Mouse (Mus musculus) kidney, embryonic 14.5 days (tissue): ENCODE results near the gene Rfpl4b. TPM values are rescaled to one million over a fixed set of nuclear protein-coding genes. Genes with fewer than 3 reads are reported as not detected.

ENCODE experiments used
- ATAC-seq: fragments of 200-750 bp; cut with Nextera tagmentation; 2 replicates; pipeline ENCODE4 v1.8.0; 2017; ENCODE audit warnings: moderate number of reproducible peaks, mild to moderate bottlenecking, moderate TSS enrichment, moderate library complexity; ENCODE audit not compliant: low FRiP score, low TSS enrichment
- H3K27ac ChIP-seq: fragments of 300-500 bp; sonication (generic); 2 replicates; pipeline ENCODE4 v1.5.1; 2014; ENCODE audit warnings: low read depth, mild to moderate bottlenecking, low read length, moderate library complexity, mixed read lengths
- H3K27me3 ChIP-seq: fragments of 300-500 bp; sonication (generic); 2 replicates; pipeline ENCODE4 v1.6.1; 2014; ENCODE audit warnings: mild to moderate bottlenecking, low read length; ENCODE audit not compliant: control insufficient read depth, insufficient read depth
- H3K36me3 ChIP-seq: fragments of 300-500 bp; sonication (generic); 2 replicates; pipeline ENCODE4 v1.6.1; 2014; ENCODE audit warnings: low read length, mixed read lengths; ENCODE audit not compliant: control insufficient read depth, insufficient read depth
- H3K4me1 ChIP-seq: fragments of 300-500 bp; sonication (generic); 2 replicates; pipeline ENCODE4 v1.6.1; 2014; ENCODE audit warnings: low read length, mixed read lengths; ENCODE audit not compliant: control insufficient read depth, insufficient read depth
- H3K4me2 ChIP-seq: fragments of 300-500 bp; sonication (generic); replicated peaks from 2 replicates; pipeline ENCODE4 v1.6.1; 2014; ENCODE audit warnings: low read depth, mild to moderate bottlenecking, low read length
- H3K4me3 ChIP-seq: fragments of 300-500 bp; sonication (generic); 2 replicates; pipeline ENCODE4 v1.5.1; 2014; ENCODE audit warnings: mild to moderate bottlenecking, low read length
- H3K9ac ChIP-seq: fragments of 300-500 bp; sonication (generic); 2 replicates; pipeline ENCODE4 v1.6.1; 2014; ENCODE audit warnings: low read depth, mild to moderate bottlenecking, low read length, moderate library complexity
- H3K9me3 ChIP-seq: fragments of 300-500 bp; sonication (generic); 2 replicates; pipeline ENCODE4 v1.6.1; 2016; ENCODE audit warnings: low read length; ENCODE audit not compliant: control insufficient read depth
- WGBS: fragments of 180-500 bp; shearing (Covaris S2); extraction: QIAGEN DNeasy Blood & Tissue Kit; methylation state at CpG from one replicate; pipeline ENCODE4 v1.1.7; 2014; 5-methylcytosine and 5-hydroxymethylcytosine counted together
- polyA plus RNA-seq: library from polyadenylated mRNA; unstranded; fragments of >200 nt; fragmentation: Nextera tagmentation; extraction: Ambion mirVana; gene quantifications from 2 replicates; pipeline ENCODE4 v1.2.1, GENCODE M21; 2014

Rfpl4b gene
- polyA plus RNA-seq, 1 experiment from 2014 or later: not detected

DNA sequence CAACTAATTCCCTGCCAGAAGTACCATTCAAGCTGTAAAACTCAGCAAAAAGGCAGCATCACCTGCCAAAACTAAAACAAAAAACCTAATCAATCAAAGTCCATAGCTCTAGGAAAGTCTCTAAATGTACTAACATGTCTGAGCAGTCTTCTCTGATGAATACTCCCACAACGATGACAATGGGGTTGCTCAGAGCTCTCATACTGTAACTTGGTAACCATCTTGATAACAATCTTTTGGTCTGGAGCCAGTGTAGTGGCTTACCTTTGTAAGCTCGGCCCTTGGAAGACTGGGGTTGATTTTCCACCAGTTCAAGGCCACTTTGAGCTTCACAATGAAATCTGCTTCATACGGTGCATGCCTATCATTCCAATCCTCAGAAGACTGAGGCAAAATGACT is 33.0 kb downstream of the Rfpl4b start:
- WGBS: 67% methylated on average over 3 of the region's 3 CpGs
- no peak overlapping the region for H3K4me2 ChIP-seq
- no peaks in the 10 kb centered on the region for H3K36me3 ChIP-seq
- H3K9ac ChIP-seq: no peak overlapping the region
- ATAC-seq: no peak
- no peak overlapping the region for H3K27ac ChIP-seq
- no peaks in the 10 kb centered on the region for H3K27me3 ChIP-seq
- H3K4me1 ChIP-seq: no peaks in the 10 kb centered on the region
- H3K4me3 ChIP-seq: no peak overlapping the region
- no peaks in the 10 kb centered on the region for H3K9me3 ChIP-seq

Other genes starting within 250 kb of the Rfpl4b start
- 40.9 and 71.5 TPM in 2 replicates for gene Lama4, start 143.7 kb upstream of the Rfpl4b start, polyA plus RNA-seq